Mouse (Mus musculus) thymus, postnatal 0 days (tissue): ENCODE measurements around the gene Cct3. TPM values are rescaled to one million over a fixed set of nuclear protein-coding genes. Genes with fewer than 3 reads are reported as not detected.
A peak's percentile ranks its signal among the peaks of the same experiment; 100 is the strongest.
"Not testable (repeated sequence)": the region's sequence is repeated elsewhere in the genome, so short reads cannot be mapped to it uniquely, and the experiment has no call there.

Experiments
- DNase-seq: peaks from one replicate; pipeline ENCODE4 v3.0.0-alpha.2; 2015; ENCODE audit warnings: low spot score
- polyA plus RNA-seq: library from polyadenylated mRNA; unstranded; fragments of >200 nt; fragmentation: Nextera tagmentation; extraction: Ambion mirVana; gene quantifications from 2 replicates; pipeline ENCODE4 v1.2.1, GENCODE M21; 2015

Gene Cct3
- 401 and 428 TPM in 2 replicates for polyA plus RNA-seq

DNA sequence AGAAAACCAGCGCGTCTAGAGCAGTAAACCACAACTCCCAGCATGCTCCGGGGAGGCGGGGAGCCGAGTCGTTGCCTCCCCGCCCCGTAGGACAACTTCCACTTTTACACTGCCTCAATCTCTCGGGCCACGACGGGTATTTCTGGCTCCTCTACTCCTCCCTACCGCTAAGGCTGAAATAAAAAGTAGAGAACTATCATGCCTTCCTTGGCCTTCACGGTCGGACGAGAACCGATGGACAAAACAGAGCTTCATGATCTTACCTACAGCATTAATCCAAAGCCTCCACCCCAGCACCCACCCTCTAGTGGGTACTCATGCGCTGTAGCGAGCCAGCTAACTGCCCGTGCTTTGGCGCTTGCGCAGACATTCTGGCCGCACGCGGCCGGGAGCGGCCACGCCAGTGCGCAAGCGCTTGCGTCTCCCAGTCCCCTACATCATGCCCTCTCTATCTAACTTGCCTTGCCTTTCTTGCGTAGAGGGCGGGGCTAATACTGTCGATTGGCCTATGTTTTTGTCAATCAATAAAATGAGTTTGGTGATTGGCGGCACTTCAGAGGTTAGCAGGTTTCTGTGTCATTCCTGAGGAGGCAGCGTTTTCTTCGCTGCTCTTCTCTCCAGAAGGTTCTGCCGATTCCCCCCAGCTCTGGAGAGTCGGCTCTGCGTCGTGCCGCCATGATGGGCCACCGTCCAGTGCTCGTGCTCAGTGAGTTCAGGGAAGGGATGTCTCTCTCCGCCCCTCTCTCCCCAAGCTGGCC lies at the start of gene Cct3, which contains the start of gene Tsacc:
Gene Cct3, plus strand, starts transcription at position 556 of the 758 bp plus-strand sequence.
Gene Tsacc, minus strand, starts transcription at position 439 of the 758 bp plus-strand sequence.
- peak; percentile 99 for DNase-seq

GRCm38 (mm10) chr3:88247666-88248065 lies 49.2 kb upstream of the Cct3 start:
- no peak for DNase-seq

GRCm38 (mm10) chr3:88248406-88248805 lies 48.5 kb upstream of the Cct3 start:
- DNase-seq = no peak

DNA sequence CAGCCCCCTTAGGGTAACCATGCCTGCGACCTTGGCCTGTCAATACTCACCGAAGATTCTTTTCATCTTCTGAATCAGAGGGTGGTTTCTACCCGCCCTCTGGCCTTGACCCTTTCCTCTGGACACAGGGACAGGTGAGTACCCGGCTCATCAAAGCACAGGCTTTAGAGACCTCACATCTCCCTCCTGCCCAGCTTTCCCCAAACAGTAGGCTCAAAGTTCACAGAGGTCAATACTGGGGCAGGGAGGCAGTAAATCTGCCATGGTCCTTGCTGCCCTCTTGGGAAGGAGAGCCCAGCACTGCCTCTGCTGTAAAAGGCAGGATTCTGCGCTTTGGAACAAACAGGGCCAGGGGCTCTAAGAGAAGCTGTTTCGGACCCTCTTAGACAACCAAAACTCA lies 44.2 kb upstream of the Cct3 start:
- no peak for DNase-seq

GRCm38 (mm10) chr3:88254268-88254926 lies 42.5 kb upstream of the Cct3 start, which contains the start of gene Rhbg:
Gene Rhbg (minus strand): TSS chr3:88254709.
- DNase-seq = no peak

GRCm38 (mm10) chr3:88255950-88256349 lies 41.0 kb upstream of the Cct3 start:
- no peak for DNase-seq

GRCm38 (mm10) chr3:88256382-88256781 lies 40.5 kb upstream of the Cct3 start:
- no peak for DNase-seq

- no peak for DNase-seq
Measured at GRCm38 (mm10) chr3:88262346-88262745, 34.6 kb upstream of the Cct3 start.

DNA sequence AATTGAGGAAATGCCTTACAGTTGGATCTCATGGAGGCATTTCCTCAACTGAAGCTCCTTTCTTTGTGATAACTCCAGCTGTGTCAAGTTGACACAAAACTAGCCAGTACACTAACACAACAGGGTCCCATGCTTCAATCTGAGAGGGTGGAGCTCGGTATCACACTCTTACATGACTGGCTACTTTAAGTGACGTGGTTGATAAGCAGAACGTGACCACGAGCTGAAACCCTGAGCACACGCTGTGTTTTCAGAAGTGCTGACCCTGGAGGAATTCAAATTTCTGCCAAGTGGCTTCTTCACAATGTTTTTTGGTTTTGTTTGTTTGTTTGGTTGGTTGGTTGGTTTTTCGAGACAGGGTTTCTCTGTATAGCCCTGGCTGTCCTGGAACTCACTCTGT lies 28.9 kb upstream of the Cct3 start:
- DNase-seq = not testable (repeated sequence)

- no peak for DNase-seq
Measured at GRCm38 (mm10) chr3:88268991-88269390, 27.9 kb upstream of the Cct3 start.

DNA sequence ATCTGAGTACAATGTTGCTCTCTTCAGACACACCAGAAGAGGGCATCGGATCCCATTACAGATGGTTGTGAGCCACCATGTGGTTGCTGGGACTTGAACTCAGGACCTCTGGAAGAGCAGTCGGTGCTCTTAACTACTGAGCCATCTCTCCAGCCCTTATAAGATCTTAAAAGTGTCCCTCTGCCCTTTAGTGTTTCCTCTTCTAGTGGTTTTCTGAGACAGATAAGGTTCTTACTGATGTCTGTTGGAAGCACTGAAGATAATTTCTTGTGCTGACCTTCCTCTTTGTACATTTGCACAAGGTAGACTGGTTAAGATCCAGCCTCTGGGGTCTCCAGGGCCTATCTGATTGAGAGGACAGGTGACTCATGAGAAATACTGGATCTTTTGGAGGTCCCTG lies 25.6 kb upstream of the Cct3 start:
- not testable (repeated sequence) for DNase-seq

DNA sequence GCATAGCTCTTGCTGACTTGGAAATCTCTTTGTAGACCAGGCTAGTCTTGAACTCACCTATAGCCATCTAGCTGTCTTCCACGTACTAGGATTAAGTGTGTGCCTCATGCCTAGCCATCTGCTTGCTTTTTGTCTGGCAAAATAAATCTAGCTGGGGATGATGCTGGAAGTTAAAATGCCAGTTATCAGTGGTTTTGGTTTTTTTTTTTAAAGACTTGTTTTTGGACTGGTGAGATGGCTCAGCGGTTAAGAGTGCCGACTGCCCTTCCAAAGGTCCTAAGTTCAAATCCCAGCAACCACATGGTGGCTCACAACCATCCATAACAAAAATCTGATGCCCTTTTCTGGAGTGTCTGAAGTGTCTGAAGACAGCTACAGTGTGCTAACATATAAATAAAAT lies 25.1 kb upstream of the Cct3 start:
- no peak for DNase-seq

GRCm38 (mm10) chr3:88274002-88274401 lies 22.9 kb upstream of the Cct3 start:
- no peak for DNase-seq

DNA sequence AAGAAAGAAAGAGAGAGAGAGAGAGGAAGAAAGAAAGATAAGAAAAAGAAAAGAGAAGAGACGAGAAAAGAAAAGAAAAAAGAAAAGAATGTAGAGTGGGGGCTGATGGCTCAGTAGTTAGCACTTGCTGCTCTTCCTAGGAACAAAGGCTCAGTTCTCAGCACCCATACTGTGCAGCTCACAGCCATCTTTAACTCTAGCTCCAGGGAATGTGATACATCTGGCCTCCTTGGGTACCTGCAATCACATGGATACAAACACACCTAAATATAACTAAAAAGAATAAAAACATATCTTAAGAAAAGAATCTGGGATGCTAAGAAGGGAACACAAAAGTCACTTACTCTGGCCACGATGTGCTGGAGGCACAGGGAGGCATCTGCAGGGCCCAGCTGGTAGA lies 20.8 kb upstream of the Cct3 start:
- DNase-seq = no peak

DNA sequence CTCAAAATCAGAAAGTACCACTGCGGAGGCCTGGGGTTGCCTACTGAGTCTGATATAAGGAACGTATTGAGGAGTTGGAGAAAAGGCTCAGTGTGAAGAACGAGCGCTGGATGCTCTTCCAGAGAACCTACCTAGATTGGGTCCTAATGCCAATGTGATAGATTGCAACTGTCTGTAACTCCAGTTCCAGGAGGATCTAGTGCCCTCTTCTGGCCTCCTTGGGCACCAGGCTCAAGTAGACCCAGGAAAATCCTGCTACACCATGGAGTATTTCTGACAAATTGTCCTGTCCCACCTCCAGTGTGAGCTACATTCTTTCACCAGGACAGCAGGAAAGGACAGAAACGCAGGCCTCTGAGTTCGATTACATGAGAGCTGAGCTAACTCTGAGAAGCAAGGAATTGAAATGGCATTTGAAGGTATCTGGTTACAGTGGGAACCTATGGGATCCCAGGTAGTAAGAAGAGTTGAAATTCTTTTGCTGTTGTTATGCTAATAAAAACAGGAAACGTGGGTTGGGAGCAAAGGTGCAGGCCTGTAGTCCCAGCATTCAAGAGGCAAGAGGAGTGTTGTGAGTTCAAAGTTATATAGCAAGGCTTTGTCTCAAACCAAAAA lies 20.3 kb upstream of the Cct3 start:
- DNase-seq = no peak

DNA sequence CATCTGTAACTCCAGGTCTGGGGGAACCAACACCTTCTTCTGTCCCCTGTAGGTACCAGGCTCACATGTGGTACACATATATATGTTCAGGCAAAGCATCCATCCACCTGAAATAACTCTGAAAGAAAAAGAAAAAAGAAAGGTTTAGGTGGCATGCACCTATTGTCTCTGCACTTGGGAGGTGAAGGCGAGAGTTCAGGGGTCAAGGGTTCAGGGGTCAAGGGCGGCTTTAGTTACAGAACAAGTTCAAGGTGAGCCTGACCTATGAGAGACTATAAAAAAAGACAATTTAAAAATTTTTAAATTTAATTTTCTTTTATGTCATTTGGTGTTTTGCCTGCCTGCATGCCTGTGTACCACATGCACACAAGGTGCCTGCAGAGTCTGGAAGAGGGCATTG lies 16.9 kb upstream of the Cct3 start:
- no peak for DNase-seq

- DNase-seq = not testable (repeated sequence)
Measured at GRCm38 (mm10) chr3:88281141-88281916, 15.6 kb upstream of the Cct3 start.

DNA sequence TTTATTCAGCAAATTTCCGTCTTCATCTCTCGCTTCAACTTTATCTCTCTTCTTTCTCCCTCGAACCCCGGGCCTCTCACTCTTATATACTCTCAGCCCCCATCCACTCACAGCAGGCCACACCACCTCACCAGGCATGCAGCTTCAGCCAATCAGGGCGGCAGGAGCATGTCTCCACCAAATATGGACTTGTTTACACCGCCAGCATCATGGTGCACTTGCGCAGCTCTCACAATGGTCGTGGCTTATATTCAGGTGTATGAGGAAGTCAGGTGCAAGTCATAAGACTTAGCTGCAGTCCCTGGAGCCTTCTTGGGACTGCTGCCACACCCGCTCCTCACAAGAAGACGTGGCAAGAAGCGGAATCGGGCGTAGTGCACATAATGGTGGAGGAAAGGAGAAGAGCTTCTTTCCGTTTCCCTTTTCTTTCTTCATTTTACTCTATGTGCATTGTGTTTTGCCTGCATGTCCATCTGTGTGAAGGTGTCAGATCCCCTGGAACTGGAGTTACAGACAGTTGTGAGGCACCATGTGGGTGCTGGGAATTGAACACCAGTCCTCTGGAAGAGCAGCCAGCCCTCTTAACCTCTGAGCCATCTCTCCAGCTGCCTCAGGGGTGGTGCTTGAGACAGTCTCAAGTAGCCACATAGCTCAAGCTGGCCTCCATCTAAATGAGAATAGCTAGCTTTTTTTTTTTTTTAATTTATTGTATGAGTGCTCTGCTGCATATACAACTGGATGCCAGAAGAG lies 11.9 kb upstream of the Cct3 start:
- not testable (repeated sequence) for DNase-seq

DNA sequence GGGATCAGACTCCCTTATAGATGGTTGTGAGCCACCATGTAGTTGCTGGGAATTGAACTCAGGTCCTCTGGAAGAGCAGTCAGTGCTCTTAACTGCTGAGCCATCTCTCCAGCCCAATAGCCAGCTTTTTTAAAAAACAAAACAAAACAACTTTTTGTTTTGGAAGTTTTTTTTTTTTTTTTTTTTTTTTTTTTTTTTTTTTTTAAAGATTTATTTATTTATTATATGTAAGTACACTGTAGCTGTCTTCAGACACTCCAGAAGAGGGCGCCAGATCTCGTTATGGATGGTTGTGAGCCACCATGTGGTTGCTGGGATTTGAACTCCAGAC lies 11.4 kb upstream of the Cct3 start:
- DNase-seq = not testable (repeated sequence)

GRCm38 (mm10) chr3:88287110-88287509 lies 9.8 kb upstream of the Cct3 start, which contains the start of gene Gm38392:
Gene Gm38392 (minus strand): TSS chr3:88287210.
- DNase-seq = no peak
